Mouse (Mus musculus) stomach, postnatal 0 days (tissue): ENCODE data around the gene Coro1b.

ENCODE experiments used
- CTCF ChIP-seq: IDR thresholded peaks from 2 replicates; pipeline ENCODE4 v1.5.1; 2016; ENCODE audit warnings: antibody characterized with exemption, low read depth, mild to moderate bottlenecking, moderate library complexity
- EP300 ChIP-seq: optimal IDR thresholded peaks from 2 replicates; pipeline ENCODE3; 2016; ENCODE audit warnings: antibody characterized with exemption

- TF ChIP-seq EP300: no peak
- no peak for TF ChIP-seq CTCF
These were observed 47.6 kb downstream of the Coro1b start for GRCm38 (mm10) chr19:4196048-4196447.
